Mouse (Mus musculus): Measurements from ENCODE around the gene Dydc2.

GRCm38 (mm10) chr14:41112944-41113343 lies 43.9 kb upstream of the Dydc2 start:
- TF ChIP-seq CTCF (IDR thresholded peaks at IDR 0.05; ENCODE audit: extremely low read depth, insufficient read depth, insufficient read length, insufficient replicate concordance) (no peak), POLR2A (IDR thresholded peaks at IDR 0.05; ENCODE audit: low read depth, low read length) (no peak)
